Mouse (Mus musculus): ENCODE data around the gene Rassf5.

DNA sequence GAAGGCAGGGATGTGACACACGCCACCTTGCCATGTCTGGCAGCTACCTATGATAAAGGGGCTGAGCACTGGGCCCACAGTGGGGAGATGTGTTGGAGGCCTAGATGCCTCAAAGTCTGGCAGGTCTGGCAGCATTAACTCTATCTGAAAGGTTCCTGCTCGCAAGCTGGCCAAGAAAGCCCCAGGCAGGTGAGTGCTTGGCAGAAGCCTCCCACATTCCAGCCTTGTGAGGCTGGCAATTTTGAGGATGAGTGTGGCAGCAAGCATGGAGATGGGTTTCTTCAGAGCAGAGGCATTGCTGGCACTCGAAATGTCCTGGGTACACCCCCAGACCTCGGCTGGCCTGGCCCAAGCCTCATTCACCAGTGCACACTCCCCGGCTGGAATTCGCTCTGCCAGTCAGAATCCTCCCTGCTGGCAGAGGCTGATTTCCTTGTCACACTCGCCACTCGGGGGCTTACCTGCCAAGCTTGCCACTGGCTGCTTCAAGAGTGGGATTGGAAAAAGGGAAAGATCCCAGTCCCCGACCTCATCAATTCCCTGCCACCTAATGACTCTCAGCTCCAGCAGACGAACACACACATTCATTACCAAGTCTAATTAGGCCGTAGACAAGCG lies 5.4 kb downstream of the Rassf5 start:
- TF ChIP-seq CTCF (IDR thresholded peaks at IDR 0.05; ENCODE audit: low read depth) (no peak), EP300 (IDR thresholded peaks at IDR 0.05; ENCODE audit: low read depth) (no peak)
